Comparison of ENCODE assay signal across 10 mouse cellular contexts in the genomic region with DNA sequence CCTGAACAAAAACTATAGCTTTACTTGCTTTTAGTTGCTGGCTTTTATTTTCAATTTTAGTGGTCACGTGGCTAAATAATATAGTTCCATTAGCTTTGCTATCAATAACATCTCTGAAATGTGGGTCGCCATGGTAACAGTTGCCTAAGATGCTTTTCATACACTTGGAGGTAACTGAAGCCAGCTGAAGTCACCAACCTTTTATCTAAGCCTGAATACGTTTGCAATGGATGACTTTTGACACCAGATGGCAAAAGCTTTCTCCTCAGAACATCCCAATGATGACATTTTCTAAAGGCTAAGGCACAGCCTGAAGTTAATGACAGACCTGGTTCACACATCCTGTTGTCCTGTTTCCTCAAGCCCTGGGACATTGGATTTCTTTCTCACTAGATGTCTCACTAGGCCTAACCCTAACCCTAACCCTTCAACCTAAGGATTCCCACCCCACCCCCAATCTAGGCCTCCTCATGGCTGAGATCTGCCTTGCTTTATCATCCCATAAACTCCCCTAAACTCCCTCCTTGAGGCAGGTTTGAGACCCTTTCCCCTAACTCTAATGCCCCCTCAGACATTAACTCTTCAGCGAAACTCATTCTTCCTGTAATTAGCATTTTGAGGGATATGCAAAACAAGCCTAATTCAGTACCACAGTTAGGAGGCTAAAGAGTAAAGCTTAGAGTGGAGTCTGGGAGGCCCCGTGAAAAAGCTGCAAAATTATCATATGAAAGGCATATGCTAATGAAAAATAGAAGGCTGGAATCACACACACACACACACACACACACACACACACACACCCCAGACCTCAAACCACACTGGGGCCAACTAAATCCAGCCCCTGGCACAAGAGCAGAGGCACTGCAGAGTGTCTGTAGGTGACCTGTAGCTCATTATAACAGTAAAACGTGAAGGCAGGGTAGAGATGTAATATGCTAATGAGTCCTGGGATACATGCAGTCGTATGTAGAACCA.
DNase-seq lines count a peak whose midpoint lies in the region; ATAC-seq lines count a peak whose summit lies in the region.
"Had no signal": no experiment of that assay in that cellular context is flagged by ENCODE, and none has a peak within 500 bp of the region (broad histone marks: within the 10 kb centered on the region; RNA-seq: fewer than 3 reads in every experiment).

No protein-coding gene starts in this region.

- 33% methylated on average over 7 of the region's 7 CpGs for WGBS in embryonic facial prominence, embryonic 13.5 days
- WGBS in hindbrain, embryonic 16.5 days = 20% methylated on average over 7 of the region's 7 CpGs

- no peaks in the 10 kb centered on the region for H3K9me3 ChIP-seq in embryonic facial prominence, embryonic 13.5 days
- no peaks in the 10 kb centered on the region for H3K9me3 ChIP-seq in hindbrain, embryonic 16.5 days (ENCODE audit: control insufficient read depth, low read length)
- H3K9me3 ChIP-seq: liver, embryonic 12.5 days had no signal

- H3K27me3 ChIP-seq in embryonic facial prominence, embryonic 13.5 days = peaks cover 14% of the 10 kb centered on the region
- peaks cover 4% of the 10 kb centered on the region; the same call in 1 of the 2 replicates for H3K27me3 ChIP-seq in hindbrain, embryonic 16.5 days (replicated peaks; ENCODE audit: control insufficient read depth, insufficient read depth, low read length)

- peaks cover 23% of the 10 kb centered on the region for H3K4me1 ChIP-seq in embryonic facial prominence, embryonic 13.5 days
- peaks cover 14% of the 10 kb centered on the region for H3K4me1 ChIP-seq in hindbrain, embryonic 16.5 days (ENCODE audit: control insufficient read depth, insufficient read depth, low read depth, low read length)

- 0 out of 2 replicates have a peak overlapping the region, but pooled peaks have one; percentile 39 for H3K27ac ChIP-seq in embryonic facial prominence, embryonic 13.5 days
- H3K27ac ChIP-seq in hindbrain, embryonic 16.5 days (ENCODE audit: low read depth, low read length) = no peak overlapping the region
- H3K27ac ChIP-seq: liver, embryonic 12.5 days had no signal

- no peak overlapping the region for H3K4me3 ChIP-seq in embryonic facial prominence, embryonic 13.5 days
- H3K4me3 ChIP-seq in hindbrain, embryonic 16.5 days (ENCODE audit: low read length) = no peak overlapping the region
- H3K4me3 ChIP-seq: liver, embryonic 12.5 days had no signal

- no peak overlapping the region for H3K4me2 ChIP-seq in embryonic facial prominence, embryonic 13.5 days
- H3K4me2 ChIP-seq in hindbrain, embryonic 16.5 days (ENCODE audit: low read length) = no peak overlapping the region
- H3K4me2 ChIP-seq: liver, embryonic 12.5 days had no signal

- H3K36me3 ChIP-seq in embryonic facial prominence, embryonic 13.5 days = no peaks in the 10 kb centered on the region
- H3K36me3 ChIP-seq in hindbrain, embryonic 16.5 days (ENCODE audit: control insufficient read depth, insufficient read depth, low read length) = no peaks in the 10 kb centered on the region
- H3K36me3 ChIP-seq: liver, embryonic 12.5 days had no signal

- peak; percentile 30 for DNase-seq in 416B (ENCODE audit: low read depth)
- no peak for DNase-seq in lung, adult 18-20 months
- DNase-seq in frontal cortex, adult 2 months (ENCODE audit: extremely low spot score in 1 of 2, low spot score in 1 of 2) = no peak
- DNase-seq in cerebellum, adult 9-10 months = no peak
- DNase-seq: cerebellum, adult 11-12 months; right cerebral cortex, postnatal 4 days had no signal

- H3K9ac ChIP-seq in embryonic facial prominence, embryonic 13.5 days = no peak overlapping the region
- H3K9ac ChIP-seq in hindbrain, embryonic 16.5 days (ENCODE audit: low read depth, low read length) = no peak overlapping the region
- H3K9ac ChIP-seq: liver, embryonic 12.5 days had no signal

- peak; percentile 76 for ATAC-seq in CD4-positive, CD25-positive, alpha-beta regulatory T cell, adult 4 months
- ATAC-seq in embryonic facial prominence, embryonic 13.5 days (ENCODE audit: insufficient number of reproducible peaks, insufficient read depth, low FRiP score, low TSS enrichment, low read depth) = no peak
- ATAC-seq in hindbrain, embryonic 16.5 days = peak; percentile 41
- ATAC-seq: liver, embryonic 12.5 days had no signal
